Mouse (Mus musculus): Measurements from ENCODE around the gene Brd3os. TPM values are rescaled to one million over a fixed set of nuclear protein-coding genes. Genes with fewer than 3 reads are reported as not detected.

Gene Brd3os
- total and polyA plus RNA-seq, 2 experiments from 2014 or later = 30.9 to 39.7 TPM

DNA sequence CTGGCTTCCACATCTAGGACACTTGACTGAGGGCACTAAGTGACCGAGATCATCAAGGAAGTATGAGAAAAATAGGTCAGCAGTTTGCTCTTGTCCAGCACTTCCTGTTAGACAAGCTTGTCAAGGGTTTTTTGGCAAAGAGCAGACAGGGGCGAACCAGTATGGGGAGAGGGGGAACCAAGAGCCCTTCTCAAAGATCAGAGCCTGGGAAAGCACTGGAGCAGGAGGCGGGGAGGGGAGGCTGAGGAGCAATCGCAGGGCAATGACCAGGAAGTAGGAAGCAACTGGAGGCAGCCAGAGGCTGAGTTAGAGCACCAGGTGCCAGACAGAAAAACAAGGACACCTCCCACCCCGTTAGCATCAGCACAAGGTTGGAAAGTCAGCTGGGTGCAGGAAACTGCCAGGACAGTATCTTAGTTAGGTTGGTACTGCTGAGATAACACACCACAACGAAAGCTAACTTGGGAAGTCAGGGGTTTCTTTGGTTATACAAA is 23.5 kb upstream of the Brd3os start:
- Histone ChIP-seq H3K27me3 (ENCODE audit: insufficient read depth, low read length) (no peaks in the 10 kb centered on the region), H3K9me3 (ENCODE audit: low read length) (no peaks in the 10 kb centered on the region), H3K4me2 (ENCODE audit: low read depth, low read length) (no peak overlapping the region), H3K36me3 (ENCODE audit: insufficient read depth, low read length) (no peaks in the 10 kb centered on the region), H3K27ac (no peak overlapping the region), H3K4me1 (ENCODE audit: insufficient read depth, low read length) (peaks cover 37% of the 10 kb centered on the region), H3K4me3 (ENCODE audit: low read length) (no peak overlapping the region), H3K9ac (replicated peaks; ENCODE audit: low read length) (no peak overlapping the region)
- ATAC-seq (no peak), DNase-seq (ENCODE audit: low spot score) (no peak)
- no peak for TF ChIP-seq CTCF (IDR thresholded peaks at IDR 0.05; ENCODE audit: low read depth)
- WGBS = 50% methylated on average over 6 of the region's 6 CpGs

DNA sequence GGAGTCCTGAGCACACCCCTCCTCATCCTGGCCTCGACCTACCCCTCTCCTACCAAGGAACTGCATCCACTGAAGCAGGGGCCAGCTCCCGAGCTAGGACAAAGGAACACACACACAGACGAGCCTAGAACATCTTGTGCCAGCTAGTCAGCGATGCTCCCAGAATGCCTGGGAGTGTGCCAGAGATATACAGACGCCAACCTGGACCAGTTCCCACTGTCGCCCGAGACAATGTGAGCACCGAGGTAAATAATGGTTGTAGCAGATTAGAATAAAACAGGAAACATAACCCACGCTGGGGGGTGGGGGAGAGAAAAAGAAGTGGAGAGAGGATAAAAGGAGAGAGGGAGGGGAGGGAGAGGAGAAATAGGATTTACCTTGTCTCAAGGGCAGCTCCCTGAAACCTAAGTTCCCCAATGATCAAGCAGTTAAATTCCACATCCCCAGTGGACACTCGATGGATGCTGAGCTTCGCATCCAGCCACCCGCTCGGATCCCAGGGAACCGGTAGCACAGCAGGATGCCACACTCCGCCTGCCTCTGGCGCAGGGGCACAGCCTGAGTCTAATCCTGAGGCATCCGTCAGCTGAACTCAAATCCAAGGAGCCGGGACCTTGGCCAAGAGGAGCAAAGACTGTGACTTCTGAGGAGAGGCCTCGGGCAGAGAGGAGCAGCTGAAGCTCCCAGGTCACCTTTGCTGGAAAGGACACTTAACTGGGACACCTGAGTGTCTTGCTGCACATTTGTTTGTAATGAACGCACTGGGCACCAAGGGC is 20.6 kb upstream of the Brd3os start:
- Histone ChIP-seq H3K4me1 (ENCODE audit: insufficient read depth, low read length) (peaks cover 34% of the 10 kb centered on the region), H3K4me2 (ENCODE audit: low read depth, low read length) (0 out of 2 replicates have a peak overlapping the region, but pooled peaks have one; percentile 13), H3K27me3 (ENCODE audit: insufficient read depth, low read length) (no peaks in the 10 kb centered on the region), H3K9me3 (ENCODE audit: low read length) (no peaks in the 10 kb centered on the region), H3K36me3 (ENCODE audit: insufficient read depth, low read length) (no peaks in the 10 kb centered on the region), H3K27ac (peak overlapping the region; percentile 51; the same call in 1 of the 2 replicates), H3K4me3 (ENCODE audit: low read length) (no peak overlapping the region), H3K9ac (replicated peaks; ENCODE audit: low read length) (peak overlapping the region; percentile 21)
- WGBS = 32% methylated on average over 20 of the region's 20 CpGs
- ATAC-seq (no peak), DNase-seq (ENCODE audit: low spot score) (peak; percentile 82)
- no peak for TF ChIP-seq CTCF (IDR thresholded peaks at IDR 0.05; ENCODE audit: low read depth)

DNA sequence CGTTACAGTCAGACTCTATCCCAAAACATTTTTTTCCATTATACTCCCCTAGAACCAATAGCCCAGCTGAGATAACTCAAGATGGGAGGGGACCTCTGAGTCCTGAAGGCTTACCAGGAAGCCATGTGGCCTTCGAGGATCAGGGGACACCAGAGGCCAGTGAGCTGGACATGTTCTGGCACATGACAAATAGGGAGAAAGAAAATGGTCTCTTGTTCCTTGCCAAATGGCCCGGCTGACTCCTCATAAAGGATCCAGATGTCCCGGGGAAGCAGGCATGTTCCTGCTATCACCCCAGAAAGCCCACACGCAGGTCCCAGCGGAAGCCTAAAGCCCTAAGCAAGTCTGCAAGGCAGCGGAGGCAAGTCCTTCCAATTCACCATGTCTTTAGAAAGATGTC is 18.5 kb upstream of the Brd3os start:
- Histone ChIP-seq H3K4me3 (ENCODE audit: low read length) (no peak overlapping the region), H3K4me1 (ENCODE audit: insufficient read depth, low read length) (peaks cover 37% of the 10 kb centered on the region)
- ATAC-seq = no peak

DNA sequence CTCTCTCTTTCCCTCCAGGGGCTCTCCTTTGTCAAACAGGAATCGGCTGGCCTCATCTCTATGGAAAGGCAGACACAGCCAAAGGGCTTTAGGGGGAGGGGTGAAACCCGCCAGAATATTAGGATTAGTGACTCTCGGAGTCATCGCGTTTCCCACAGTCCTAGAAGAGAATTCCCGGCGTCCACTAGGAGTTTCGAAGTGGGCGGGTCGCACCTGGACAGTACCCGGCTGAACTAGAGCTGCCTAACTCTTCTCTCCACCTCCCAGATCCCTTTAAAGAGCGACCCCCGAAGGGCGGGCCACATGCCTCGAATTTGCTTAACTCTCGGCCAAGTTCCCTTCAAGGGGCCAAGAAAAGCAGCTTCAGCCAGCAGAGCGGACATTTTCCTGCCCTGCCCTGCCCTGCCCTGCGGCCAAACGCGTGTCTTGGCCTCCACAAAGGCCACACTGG is 16.9 kb upstream of the Brd3os start:
- Histone ChIP-seq H3K27me3 (ENCODE audit: insufficient read depth, low read length) (no peaks in the 10 kb centered on the region), H3K9me3 (ENCODE audit: low read length) (no peaks in the 10 kb centered on the region), H3K36me3 (ENCODE audit: insufficient read depth, low read length) (no peaks in the 10 kb centered on the region), H3K4me3 (ENCODE audit: low read length) (peak overlapping the region; percentile 84), H3K27ac (peak overlapping the region; percentile 70; the same call in 1 of the 2 replicates), H3K4me1 (ENCODE audit: insufficient read depth, low read length) (peaks cover 33% of the 10 kb centered on the region), H3K9ac (replicated peaks; ENCODE audit: low read length) (peak overlapping the region; percentile 68; the same call in 1 of the 2 replicates), H3K4me2 (ENCODE audit: low read depth, low read length) (peak overlapping the region; percentile 97)
- WGBS = under 1% methylated on average over 20 of the region's 20 CpGs
- DNase-seq (ENCODE audit: low spot score) (peak; percentile 55), ATAC-seq (0 out of 2 replicates have a peak, but pooled peaks have one; percentile 16)
- no peak for TF ChIP-seq CTCF (IDR thresholded peaks at IDR 0.05; ENCODE audit: low read depth)

More for the DNA sequence above, 18.5 kb upstream of the Brd3os start:
- TF ChIP-seq CTCF (IDR thresholded peaks at IDR 0.05; ENCODE audit: low read depth) = no peak
- Histone ChIP-seq H3K9ac (replicated peaks; ENCODE audit: low read length) (no peak overlapping the region), H3K4me2 (ENCODE audit: low read depth, low read length) (peak overlapping the region; percentile 97), H3K27ac (no peak overlapping the region), H3K36me3 (ENCODE audit: insufficient read depth, low read length) (no peaks in the 10 kb centered on the region), H3K9me3 (ENCODE audit: low read length) (no peaks in the 10 kb centered on the region), H3K27me3 (ENCODE audit: insufficient read depth, low read length) (no peaks in the 10 kb centered on the region)
- no peak for DNase-seq (ENCODE audit: low spot score)
- WGBS = 51% methylated on average over 7 of the region's 7 CpGs

DNA sequence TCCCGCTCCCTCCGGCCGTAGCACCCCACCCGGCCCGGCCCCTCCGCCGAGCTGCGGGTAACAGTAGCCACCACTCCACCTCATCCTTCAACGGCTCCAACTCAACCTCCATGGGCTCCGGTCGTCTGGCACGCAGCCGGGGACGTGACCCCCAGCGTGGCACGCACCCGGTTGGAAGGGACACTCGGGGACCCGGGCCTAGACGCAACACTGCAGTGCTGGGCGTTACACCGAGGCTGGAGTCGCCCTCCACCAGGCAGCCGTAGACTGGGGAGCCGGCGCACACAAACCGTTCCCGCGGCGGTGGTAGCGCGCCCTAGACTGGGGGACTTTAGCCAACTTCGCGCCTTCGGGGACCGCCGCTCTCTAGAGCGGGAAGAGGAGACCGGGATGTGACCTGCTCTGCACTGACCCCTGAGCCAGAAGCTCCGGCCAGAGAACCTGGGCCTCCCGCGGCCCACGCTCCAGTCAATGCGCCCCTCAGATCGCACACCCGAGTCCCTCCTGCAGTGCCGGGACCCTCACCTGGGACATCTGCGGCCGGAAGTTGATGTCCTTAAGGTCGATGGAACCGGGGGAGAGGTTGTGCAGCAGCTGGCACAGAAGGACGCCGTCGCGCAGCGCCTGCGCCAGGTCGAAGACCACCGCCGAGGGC is 16.2 kb upstream of the Brd3os start:
- Histone ChIP-seq H3K36me3 (ENCODE audit: insufficient read depth, low read length) (no peaks in the 10 kb centered on the region), H3K4me3 (ENCODE audit: low read length) (peak overlapping the region; percentile 84), H3K9me3 (ENCODE audit: low read length) (no peaks in the 10 kb centered on the region), H3K27ac (peak overlapping the region; percentile 70), H3K9ac (replicated peaks; ENCODE audit: low read length) (peak overlapping the region; percentile 68), H3K4me1 (ENCODE audit: insufficient read depth, low read length) (peaks cover 33% of the 10 kb centered on the region), H3K27me3 (ENCODE audit: insufficient read depth, low read length) (no peaks in the 10 kb centered on the region), H3K4me2 (ENCODE audit: low read depth, low read length) (peak overlapping the region; percentile 97)
- no peak for TF ChIP-seq CTCF (IDR thresholded peaks at IDR 0.05; ENCODE audit: low read depth)
- no peak for DNase-seq (ENCODE audit: low spot score)
- ATAC-seq = peak; percentile 14
- under 1% methylated on average over 59 of the region's 60 CpGs for WGBS

DNA sequence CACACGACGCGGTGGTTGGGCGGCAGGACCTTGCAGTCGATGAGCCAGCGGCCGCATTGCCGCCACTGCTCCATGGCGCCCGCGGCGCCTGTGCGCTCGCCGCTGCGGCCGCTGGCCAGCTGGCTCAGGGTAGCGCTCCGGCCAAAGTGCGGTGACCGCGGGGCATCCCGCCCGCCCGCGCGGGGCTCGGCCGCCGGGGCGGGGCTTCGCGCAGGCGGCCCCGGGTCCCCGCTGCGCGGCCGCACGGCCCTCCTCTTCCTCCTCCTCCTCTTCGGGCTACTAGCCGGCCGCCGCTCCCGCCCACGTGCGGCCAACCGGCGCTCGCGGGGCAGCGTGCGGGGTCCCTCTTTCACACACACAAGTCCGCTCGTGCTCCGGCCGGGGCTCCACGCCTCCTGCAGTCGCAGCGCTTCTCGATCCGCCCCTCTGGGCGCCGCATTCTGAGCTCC is 15.7 kb upstream of the Brd3os start:
- Histone ChIP-seq H3K9ac (replicated peaks; ENCODE audit: low read length) (peak overlapping the region; percentile 68), H3K27me3 (ENCODE audit: insufficient read depth, low read length) (no peaks in the 10 kb centered on the region), H3K4me2 (ENCODE audit: low read depth, low read length) (peak overlapping the region; percentile 97), H3K4me3 (ENCODE audit: low read length) (peak overlapping the region; percentile 84), H3K27ac (peak overlapping the region; percentile 70), H3K9me3 (ENCODE audit: low read length) (no peaks in the 10 kb centered on the region), H3K36me3 (ENCODE audit: insufficient read depth, low read length) (no peaks in the 10 kb centered on the region), H3K4me1 (ENCODE audit: insufficient read depth, low read length) (peaks cover 28% of the 10 kb centered on the region)
- peak; percentile 71 for DNase-seq (ENCODE audit: low spot score)
- peak; percentile 48 for ATAC-seq
- WGBS = 6% methylated on average over 45 of the region's 64 CpGs
- TF ChIP-seq CTCF (IDR thresholded peaks at IDR 0.05; ENCODE audit: low read depth) = no peak
